Mouse (Mus musculus): ENCODE measurements around the gene Esrp2. TPM values are rescaled to one million over a fixed set of nuclear protein-coding genes. Genes with fewer than 3 reads are reported as not detected.

The Esrp2 gene
- 20.6 and 21.5 TPM in 2 replicates for polyA plus RNA-seq (2012; rRNA removed)

GRCm38 (mm10) chr8:106136156-106137130, at the start of gene Esrp2:
Gene Esrp2 (minus strand): TSS chr8:106136974.

GRCm38 (mm10) chr8:106168356-106169016, 31.7 kb upstream of the Esrp2 start, which contains the start of gene Slc7a6:
Gene Slc7a6 (plus strand): TSS chr8:106168857.

DNA sequence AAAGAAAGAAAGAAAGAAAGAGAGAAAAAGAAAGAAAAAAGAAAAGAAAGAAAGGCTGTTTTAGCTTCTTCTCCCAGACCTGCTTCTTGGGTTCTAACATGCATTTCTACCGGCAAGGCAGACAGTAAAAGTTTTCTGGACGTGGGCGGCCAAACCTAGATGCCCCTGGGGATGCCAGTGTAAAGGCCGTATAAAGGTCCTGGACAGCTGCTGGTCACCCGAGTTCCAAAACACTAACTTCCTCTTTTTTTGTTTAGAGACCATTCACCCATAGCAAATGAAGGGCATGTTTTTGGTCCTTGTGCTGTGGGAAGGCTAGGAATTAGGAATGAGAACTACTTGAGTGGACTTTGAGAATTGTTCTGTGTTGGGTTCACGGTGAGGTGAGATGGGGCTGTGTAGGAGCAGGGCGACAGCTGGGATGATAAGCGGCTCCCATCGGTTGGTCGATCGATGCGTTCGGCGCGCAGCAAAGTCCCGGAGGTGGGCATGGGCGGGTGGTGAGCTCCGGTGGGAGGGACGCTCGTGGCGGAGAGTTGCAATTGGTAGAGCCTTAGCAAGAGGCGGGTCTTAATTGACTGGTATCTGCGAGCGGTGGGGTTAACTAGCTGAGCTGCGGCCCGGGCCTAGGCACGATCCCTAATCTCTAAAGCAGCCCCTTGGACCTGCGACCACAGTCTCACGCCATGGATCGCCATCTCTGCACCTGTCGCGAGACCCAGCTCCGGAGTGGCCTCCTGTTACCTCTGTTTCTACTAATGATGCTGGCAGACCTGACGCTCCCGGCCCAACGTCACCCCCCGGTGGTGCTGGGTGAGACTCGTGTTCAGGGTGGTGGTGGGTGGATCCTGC, 13.3 kb upstream of the Esrp2 start, which contains the start of gene Pla2g15:
Pla2g15 (plus strand) TSS at position 599 of the 852 bp plus-strand sequence.

Other genes with a start within 250 kb of the Esrp2 start
- 9.7 and 9.8 TPM in 2 replicates for gene Nrn1l, start 243.4 kb downstream of the Esrp2 start, polyA plus RNA-seq (2012; rRNA removed)
- gene Pskh1, start 236.5 kb downstream of the Esrp2 start, polyA plus RNA-seq (2012; rRNA removed): 75.9 and 81.9 TPM in 2 replicates
- 4.0 and 6.0 TPM in 2 replicates for gene Ctrl, start 203.1 kb downstream of the Esrp2 start, polyA plus RNA-seq (2012; rRNA removed)
- 143 and 177 TPM in 2 replicates for gene Psmb10, start 198.5 kb downstream of the Esrp2 start, polyA plus RNA-seq (2012; rRNA removed)
- gene Lcat, start 193.6 kb downstream of the Esrp2 start, polyA plus RNA-seq (2012; rRNA removed): 5.1 and 8.3 TPM in 2 replicates
- gene Slc12a4, start 170.9 kb downstream of the Esrp2 start, polyA plus RNA-seq (2012; rRNA removed): 97.5 and 103 TPM in 2 replicates
- 0.49 and 0.52 TPM in 2 replicates for gene Dpep3, start 157.5 kb downstream of the Esrp2 start, polyA plus RNA-seq (2012; rRNA removed)
- gene Dus2, start 145.6 kb downstream of the Esrp2 start, polyA plus RNA-seq (2012; rRNA removed): 10.5 and 12.3 TPM in 2 replicates
- gene Dpep2nb, start 131.0 kb downstream of the Esrp2 start, polyA plus RNA-seq (2012; rRNA removed): not detected in 2 replicates
- gene Ddx28, start 125.1 kb downstream of the Esrp2 start, polyA plus RNA-seq (2012; rRNA removed): 14.6 and 19.5 TPM in 2 replicates
- 21.8 and 35.0 TPM in 2 replicates for gene Nfatc3, start 78.1 kb downstream of the Esrp2 start, polyA plus RNA-seq (2012; rRNA removed)
- 23.2 and 23.3 TPM in 2 replicates for gene Pla2g15, start 13.4 kb upstream of the Esrp2 start, polyA plus RNA-seq (2012; rRNA removed)
- 48.7 and 68.6 TPM in 2 replicates for gene Slc7a6, start 31.9 kb upstream of the Esrp2 start, polyA plus RNA-seq (2012; rRNA removed)
- 23.7 and 26.1 TPM in 2 replicates for gene Slc7a6os, start 74.0 kb upstream of the Esrp2 start, polyA plus RNA-seq (2012; rRNA removed)
- 44.0 and 46.4 TPM in 2 replicates for gene Prmt7, start 74.0 kb upstream of the Esrp2 start, polyA plus RNA-seq (2012; rRNA removed)
- 2.3 and 3.7 TPM in 2 replicates for gene Smpd3, start 201.0 kb upstream of the Esrp2 start, polyA plus RNA-seq (2012; rRNA removed)